Mouse (Mus musculus) mouse trophoblast stem cell (cell line): ENCODE results near the gene Tex2.
"Not testable (repeated sequence)": the region's sequence is repeated elsewhere in the genome, so short reads cannot be mapped to it uniquely, and the experiment has no call there.

ENCODE experiments used
- in situ Hi-C, 2 experiments: fragments of 300-500 bp; cut with MseI, MboI; formaldehyde crosslinking; loops; 2 replicates in 1 of 2; 3 replicates in 1 of 2; pipeline ENCODE4 v1.15.1; 2025

The Tex2 gene

DNA sequence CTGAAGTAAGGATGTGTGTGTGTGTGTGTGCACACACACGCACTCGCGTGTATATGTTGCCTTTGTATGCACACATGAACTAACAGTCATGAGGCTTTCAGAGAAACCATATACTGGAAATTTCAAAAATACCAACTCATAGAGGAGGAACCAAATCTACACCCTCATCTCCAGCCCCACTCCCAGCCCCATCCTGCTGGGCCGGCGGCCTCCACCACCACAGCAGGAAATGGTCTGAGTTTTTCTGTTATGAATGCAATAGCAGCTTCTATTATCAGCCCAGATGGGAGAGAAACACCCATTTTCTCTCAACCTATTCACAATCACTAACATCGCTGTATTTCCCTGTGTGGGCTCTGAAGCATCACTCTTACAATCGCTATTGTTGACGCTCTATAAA is 8.8 kb upstream of the Tex2 start:
- in situ Hi-C loops: loop anchor here (10.0 kb wide), 2 partner anchors 87 to 207 kb away; no protein-coding TSS in a partner anchor

DNA sequence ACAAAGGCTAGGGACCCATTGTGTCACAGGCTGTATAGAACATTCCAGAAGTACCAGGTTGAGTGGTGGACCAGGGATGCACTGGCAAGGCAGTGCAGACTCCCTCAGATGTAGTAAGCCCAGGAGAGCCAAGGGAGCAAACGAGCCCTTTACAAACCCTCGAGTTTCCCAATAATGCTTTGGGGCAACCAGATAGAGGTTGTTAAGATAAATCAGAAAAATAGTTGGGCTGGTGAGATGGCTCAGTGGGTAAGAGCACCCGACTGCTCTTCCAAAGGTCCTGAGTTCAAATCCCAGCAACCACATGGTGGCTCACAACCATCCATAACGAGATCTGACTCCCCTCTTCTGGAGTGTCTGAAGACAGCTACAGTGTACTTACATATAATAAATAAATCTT is 5.5 kb upstream of the Tex2 start:
- in situ Hi-C loops: not testable (repeated sequence)

DNA sequence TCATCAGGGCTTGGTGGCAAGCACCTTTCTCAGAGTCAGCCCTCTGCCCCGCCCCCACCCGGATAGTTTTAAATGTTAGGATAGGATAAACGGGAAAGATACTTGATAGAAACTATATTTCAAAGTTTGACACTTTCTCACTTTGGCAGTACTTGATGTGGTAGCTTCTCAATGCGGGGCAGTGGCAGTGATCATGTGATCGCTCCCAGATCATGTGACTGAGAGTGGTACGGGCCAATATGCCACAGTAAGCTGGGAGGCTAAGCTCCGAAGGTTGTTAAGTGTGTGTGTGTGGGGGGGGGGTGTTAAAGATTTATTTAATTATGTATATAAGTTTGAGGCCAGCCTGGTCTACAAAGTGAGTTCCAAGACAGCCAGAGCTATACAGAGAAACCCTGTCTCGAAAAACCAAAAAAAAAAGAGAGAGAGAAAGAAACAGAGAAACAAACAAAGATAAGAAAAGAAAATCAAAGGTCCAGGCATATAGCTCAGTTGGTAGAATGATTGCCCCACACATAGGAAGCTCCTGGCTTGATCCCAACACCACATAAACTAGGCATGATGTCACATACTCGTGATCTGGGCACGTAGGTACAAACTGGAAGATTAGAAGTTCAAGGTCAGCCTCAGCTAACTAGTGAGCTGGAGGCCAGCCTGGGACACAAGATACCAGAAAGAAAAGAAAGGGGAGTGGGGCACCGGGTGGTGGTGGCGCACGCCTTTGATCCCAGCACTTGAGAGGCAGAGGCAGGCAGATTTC is 4.8 kb upstream of the Tex2 start:
- in situ Hi-C loops: no loop called here

DNA sequence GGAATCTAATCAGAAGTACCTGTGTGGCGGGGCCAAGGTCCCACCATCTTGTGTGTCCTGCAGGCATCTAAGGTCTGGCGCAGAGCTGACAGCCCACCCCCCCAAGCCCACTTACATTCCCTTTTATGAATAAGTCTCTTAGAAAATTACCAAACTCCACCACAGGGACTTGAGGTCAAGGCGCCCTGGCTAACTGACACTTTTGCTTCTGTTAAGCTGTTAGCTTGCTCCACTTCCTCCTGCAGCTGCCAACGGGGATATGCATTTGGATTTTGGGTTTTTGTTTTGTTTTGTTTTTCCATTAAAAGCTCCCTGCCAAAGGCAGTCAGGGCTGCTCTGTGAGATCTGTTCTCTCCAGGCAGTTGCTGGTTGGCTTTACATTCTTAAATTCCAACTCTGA is 2.3 kb upstream of the Tex2 start:
- in situ Hi-C loops: no loop called here

DNA sequence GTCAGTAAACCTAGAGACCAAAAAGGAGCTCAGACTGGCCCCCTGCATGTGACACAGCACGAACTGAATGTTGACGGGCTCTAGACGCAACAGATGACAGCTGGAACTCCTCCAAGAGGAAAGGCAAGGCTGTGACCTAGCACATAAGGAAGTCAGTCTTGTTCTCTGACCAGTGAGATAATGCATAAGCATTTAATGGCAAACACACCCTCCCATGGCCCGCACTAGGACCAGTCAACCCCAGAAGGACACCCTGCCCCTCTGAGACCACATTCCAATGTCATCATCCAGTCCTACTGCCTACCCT is 1.1 kb upstream of the Tex2 start:
- in situ Hi-C loops: no loop called here

GRCm38 (mm10) chr11:106613638-106614338 is 565 bp upstream of the Tex2 start:
- in situ Hi-C loops: no loop called here

- in situ Hi-C loops: no loop called here
Observed at GRCm38 (mm10) chr11:106612209-106612960, 838 bp downstream of the Tex2 start.

DNA sequence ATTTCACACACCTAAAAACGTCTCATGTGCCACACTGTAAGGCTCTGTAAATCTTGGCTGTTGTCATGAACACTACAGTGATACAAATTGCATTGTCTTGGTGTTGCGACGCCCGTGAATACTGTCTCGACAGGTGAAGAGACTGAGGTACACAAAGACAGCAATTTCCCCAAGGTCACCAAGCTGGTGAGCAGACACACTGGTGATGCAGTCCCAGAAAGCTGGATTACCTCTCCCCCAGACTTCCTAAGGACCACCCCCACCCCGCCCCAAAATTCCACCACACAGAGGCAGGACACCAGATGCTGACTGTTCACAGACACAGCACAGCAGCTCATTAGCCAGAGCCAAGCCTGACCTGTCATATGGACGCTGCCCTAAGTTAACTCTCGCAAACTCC is 3.5 kb downstream of the Tex2 start:
- in situ Hi-C loops: no loop called here

DNA sequence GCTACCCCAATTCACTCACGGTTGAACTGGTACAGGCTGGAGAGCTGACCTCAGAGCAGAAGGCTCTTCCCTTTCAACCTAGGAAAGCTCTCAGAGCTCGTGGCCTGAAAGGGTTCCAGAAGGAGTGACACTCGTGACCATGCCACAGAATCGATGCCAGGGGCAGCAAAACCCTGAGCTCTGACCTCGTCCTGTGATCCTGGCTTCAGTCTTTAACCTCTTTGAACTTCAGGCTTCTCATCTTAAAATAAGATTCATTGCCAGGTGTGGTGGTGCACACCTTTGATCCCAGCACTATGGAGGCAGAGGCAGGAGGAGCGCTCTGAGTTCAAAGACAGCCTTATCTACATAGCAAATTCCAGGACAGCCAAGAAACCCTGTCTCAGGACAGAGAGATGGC is 5.9 kb downstream of the Tex2 start:
- in situ Hi-C loops: no loop called here

- in situ Hi-C loops: no loop called here
Observed at GRCm38 (mm10) chr11:106606042-106606441, 7.2 kb downstream of the Tex2 start.

DNA sequence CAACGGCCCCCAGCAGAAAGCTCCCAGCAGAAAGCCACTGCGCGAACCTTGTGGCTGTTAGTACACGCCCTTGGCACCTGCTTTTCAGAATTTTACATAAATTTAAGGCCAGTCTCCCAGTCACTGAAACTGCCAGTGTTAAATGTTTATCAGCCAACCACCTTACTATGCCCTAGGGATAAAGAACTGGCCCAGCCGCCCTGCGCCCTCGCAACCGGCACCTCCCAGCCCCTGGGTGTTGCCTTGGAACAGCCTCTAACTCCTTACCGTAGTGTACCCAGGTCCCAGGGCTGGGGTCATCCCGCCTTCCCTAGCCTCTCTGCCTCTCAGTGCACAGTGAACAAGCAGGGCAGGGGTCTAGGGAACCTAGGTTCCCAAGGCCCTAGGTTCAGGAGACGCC is 10.0 kb downstream of the Tex2 start:
- in situ Hi-C loops: no loop called here

DNA sequence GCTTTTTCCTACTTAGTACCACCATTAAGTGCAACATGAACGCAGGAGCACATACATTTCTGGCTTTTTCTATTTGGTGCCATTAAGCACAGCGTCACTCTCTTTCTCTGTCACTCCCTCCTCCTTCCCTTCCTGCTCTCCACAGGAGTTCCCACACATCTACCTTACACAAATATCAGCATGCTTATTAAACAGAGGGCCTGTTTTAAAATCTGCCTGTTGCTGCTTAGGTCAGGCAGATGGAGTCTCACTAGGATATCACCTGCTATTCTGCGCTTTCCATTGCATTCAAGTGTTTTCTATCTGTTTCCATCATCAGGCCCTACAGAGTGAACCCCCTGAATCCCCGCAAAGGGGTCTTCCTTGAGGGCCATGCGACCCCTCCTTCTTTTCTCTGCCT is 13.1 kb downstream of the Tex2 start:
- in situ Hi-C loops: no loop called here

- in situ Hi-C loops: no loop called here
Observed at GRCm38 (mm10) chr11:106599345-106599744, 13.9 kb downstream of the Tex2 start.

- in situ Hi-C loops: no loop called here
Observed at GRCm38 (mm10) chr11:106598339-106598738, 14.9 kb downstream of the Tex2 start.

- in situ Hi-C loops: no loop called here
Observed at GRCm38 (mm10) chr11:106597737-106598330, 15.4 kb downstream of the Tex2 start.

GRCm38 (mm10) chr11:106591183-106591582 is 22.0 kb downstream of the Tex2 start:
- in situ Hi-C loops: no loop called here

DNA sequence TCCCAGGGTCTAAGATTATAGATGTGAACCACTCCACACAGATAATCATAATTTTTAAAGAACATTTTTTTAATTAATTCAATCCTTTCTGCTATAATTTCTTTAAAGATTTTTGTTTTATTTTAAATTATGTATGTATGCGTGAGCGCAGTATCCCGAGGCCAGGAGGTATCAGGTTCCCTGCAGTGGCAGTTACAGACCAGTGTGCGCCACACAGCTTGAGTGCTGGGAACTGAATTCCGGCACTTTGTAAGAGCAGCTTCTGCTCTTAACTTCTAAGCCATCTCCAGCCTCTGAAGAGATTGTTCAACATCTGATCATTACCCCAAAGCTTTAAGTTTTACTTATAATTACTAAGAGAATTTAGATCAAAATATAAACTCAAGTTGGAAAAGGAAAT is 23.1 kb downstream of the Tex2 start:
- in situ Hi-C loops: no loop called here

DNA sequence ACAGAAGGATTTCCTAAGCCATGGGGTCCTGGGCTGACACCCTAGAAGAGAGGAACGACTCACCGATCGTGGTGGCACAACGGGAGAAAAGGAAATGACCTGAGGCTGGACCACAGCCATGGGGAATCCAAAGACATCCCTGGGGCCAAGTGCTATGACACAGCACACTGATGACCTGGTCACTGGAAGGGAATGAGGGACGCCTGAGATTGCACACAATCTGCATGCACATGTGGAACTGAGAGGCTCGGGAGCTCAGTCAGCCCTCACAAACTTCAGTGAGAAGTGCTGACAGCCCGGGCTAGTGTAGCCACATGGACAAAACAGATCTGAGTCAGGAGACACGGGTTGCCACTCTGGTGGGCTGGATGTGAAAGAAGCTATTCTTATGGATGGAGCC is 24.4 kb downstream of the Tex2 start:
- in situ Hi-C loops: no loop called here

- in situ Hi-C loops: no loop called here
Observed at GRCm38 (mm10) chr11:106587786-106588519, 25.3 kb downstream of the Tex2 start.

DNA sequence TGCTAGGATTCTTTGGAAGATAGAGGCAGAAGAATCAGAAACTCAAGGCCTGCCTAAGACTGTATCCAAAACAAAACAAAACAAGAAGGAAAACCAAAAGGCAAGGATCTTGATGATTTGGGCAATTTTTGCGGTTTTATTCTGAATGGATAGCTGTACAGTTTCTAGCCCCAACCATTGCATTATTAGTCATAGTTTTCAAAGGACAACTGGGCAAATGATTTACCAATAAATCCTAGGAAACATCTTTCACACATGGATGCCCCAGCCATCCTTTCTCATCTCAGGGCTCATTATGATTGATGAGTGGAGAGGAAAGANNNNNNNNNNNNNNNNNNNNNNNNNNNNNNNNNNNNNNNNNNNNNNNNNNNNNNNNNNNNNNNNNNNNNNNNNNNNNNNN is 29.4 kb downstream of the Tex2 start:
- in situ Hi-C loops: no loop called here

DNA sequence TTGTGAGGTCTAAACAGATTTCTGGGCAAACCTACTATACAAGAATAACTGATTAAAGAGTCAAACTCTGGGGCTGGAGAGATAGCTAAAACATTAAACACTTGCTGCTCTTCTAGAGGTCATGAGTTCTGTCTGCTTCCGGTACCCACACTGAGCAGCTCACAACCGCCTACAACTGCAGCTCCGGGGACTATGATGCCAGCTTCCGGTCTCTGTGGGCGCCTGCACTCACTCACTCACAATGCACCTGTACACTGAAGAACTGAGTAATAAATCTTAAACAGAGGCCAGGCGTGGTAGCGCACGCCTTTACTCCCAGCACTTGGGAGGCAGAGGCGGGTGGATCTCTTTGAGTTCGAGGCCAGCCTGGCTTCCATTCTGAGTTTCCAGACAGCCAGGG is 31.9 kb downstream of the Tex2 start:
- in situ Hi-C loops: no loop called here

GRCm38 (mm10) chr11:106580468-106580867 is 32.8 kb downstream of the Tex2 start:
- in situ Hi-C loops: no loop called here
